Comparison of ENCODE assay signal across 25 mouse cellular contexts in genomic region chr4:103512901-103513300, GRCm38 (mm10).
DNase-seq lines count a peak whose midpoint lies in the region; ATAC-seq and TF ChIP-seq lines count a peak whose summit lies in the region.
"Had no signal": no experiment of that assay in that cellular context is flagged by ENCODE, and none has a peak within 500 bp of the region (broad histone marks: within the 10 kb centered on the region; RNA-seq: fewer than 3 reads in every experiment).

No protein-coding gene starts in this region.

- H3K27me3 ChIP-seq in hindbrain, postnatal 0 days (ENCODE audit: insufficient read depth, low read length), result no peaks in the 10 kb centered on the region
- no peaks in the 10 kb centered on the region for H3K27me3 ChIP-seq in hindbrain, embryonic 11.5 days (ENCODE audit: control insufficient read depth, insufficient read depth, low read length)
- H3K27me3 ChIP-seq in lung, embryonic 14.5 days (ENCODE audit: insufficient read depth, low read length), result no peaks in the 10 kb centered on the region
- no peaks in the 10 kb centered on the region for H3K27me3 ChIP-seq in thymus, adult 2 months (ENCODE audit: control insufficient read depth, insufficient read depth, low read length)
- H3K27me3 ChIP-seq: embryonic facial prominence, embryonic 13.5 days; forebrain, embryonic 12.5 days; forebrain, embryonic 15.5 days; heart, embryonic 13.5 days; hindbrain, embryonic 13.5 days had no signal

- TF ChIP-seq CTCF in hindbrain, postnatal 0 days (IDR thresholded peaks at IDR 0.05; ENCODE audit: low read depth), result no peak
- TF ChIP-seq CTCF in lung, embryonic 14.5 days (IDR thresholded peaks at IDR 0.05; ENCODE audit: low read depth), result no peak
- no peak for TF ChIP-seq CTCF in thymus, adult 2 months (IDR thresholded peaks at IDR 0.05; ENCODE audit: borderline replicate concordance, control insufficient read depth, extremely low read depth, insufficient read depth, low read length, poor library complexity)

- no peak overlapping the region for H3K4me2 ChIP-seq in hindbrain, postnatal 0 days (ENCODE audit: low read depth, low read length)
- H3K4me2 ChIP-seq in hindbrain, embryonic 11.5 days (replicated peaks; ENCODE audit: low read depth, low read length), result no peak overlapping the region
- H3K4me2 ChIP-seq in lung, embryonic 14.5 days, result no peak overlapping the region
- H3K4me2 ChIP-seq: embryonic facial prominence, embryonic 13.5 days; forebrain, embryonic 12.5 days; forebrain, embryonic 15.5 days; heart, embryonic 13.5 days; hindbrain, embryonic 13.5 days had no signal

- no peak overlapping the region for H3K4me3 ChIP-seq in hindbrain, postnatal 0 days (ENCODE audit: low read length)
- H3K4me3 ChIP-seq in hindbrain, embryonic 11.5 days (ENCODE audit: low read depth, low read length), result no peak overlapping the region
- no peak overlapping the region for H3K4me3 ChIP-seq in lung, embryonic 14.5 days (ENCODE audit: low read depth, low read length)
- no peak overlapping the region for H3K4me3 ChIP-seq in thymus, adult 2 months (ENCODE audit: control insufficient read depth, insufficient read depth, low read length)
- H3K4me3 ChIP-seq: embryonic facial prominence, embryonic 10.5 days; embryonic facial prominence, embryonic 13.5 days; erythroblast, embryonic 14.5 days; forebrain, embryonic 12.5 days; forebrain, embryonic 15.5 days; heart, embryonic 10.5 days; heart, embryonic 13.5 days; hindbrain, embryonic 13.5 days had no signal

- H3K4me1 ChIP-seq in hindbrain, postnatal 0 days (ENCODE audit: insufficient read depth, low read length), result no peaks in the 10 kb centered on the region
- no peaks in the 10 kb centered on the region for H3K4me1 ChIP-seq in hindbrain, embryonic 11.5 days (replicated peaks; ENCODE audit: control insufficient read depth, insufficient read depth, low read length)
- no peaks in the 10 kb centered on the region for H3K4me1 ChIP-seq in lung, embryonic 14.5 days (ENCODE audit: insufficient read depth)
- no peaks in the 10 kb centered on the region for H3K4me1 ChIP-seq in thymus, adult 2 months (replicated peaks; ENCODE audit: control insufficient read depth, insufficient read depth, low read length)
- H3K4me1 ChIP-seq: embryonic facial prominence, embryonic 10.5 days; embryonic facial prominence, embryonic 13.5 days; forebrain, embryonic 12.5 days; heart, embryonic 10.5 days; heart, embryonic 13.5 days; hindbrain, embryonic 13.5 days had no signal

- ATAC-seq in hindbrain, postnatal 0 days, result no peak
- no peak for ATAC-seq in hindbrain, embryonic 11.5 days (ENCODE audit: low FRiP score)
- ATAC-seq in lung, embryonic 14.5 days (ENCODE audit: insufficient read depth), result no peak
- ATAC-seq: activated CD4-positive, CD25-positive, alpha-beta regulatory T cell, adult 4 months; forebrain, embryonic 15.5 days; hindbrain, embryonic 16.5 days; inflammation-experienced regulatory T-cells, adult 6 months had no signal

- no peaks in the 10 kb centered on the region for H3K36me3 ChIP-seq in hindbrain, postnatal 0 days (ENCODE audit: insufficient read depth, low read length)
- no peaks in the 10 kb centered on the region for H3K36me3 ChIP-seq in hindbrain, embryonic 11.5 days (ENCODE audit: control insufficient read depth, insufficient read depth, low read length)
- no peaks in the 10 kb centered on the region for H3K36me3 ChIP-seq in lung, embryonic 14.5 days (ENCODE audit: insufficient read depth)
- H3K36me3 ChIP-seq in thymus, adult 2 months (ENCODE audit: control insufficient read depth, insufficient read depth, low read length), result no peaks in the 10 kb centered on the region
- H3K36me3 ChIP-seq: embryonic facial prominence, embryonic 10.5 days; embryonic facial prominence, embryonic 13.5 days; forebrain, embryonic 12.5 days; forebrain, embryonic 15.5 days; heart, embryonic 10.5 days; heart, embryonic 13.5 days; hindbrain, embryonic 13.5 days had no signal

- H3K9me3 ChIP-seq in hindbrain, postnatal 0 days (ENCODE audit: low read length), result no peaks in the 10 kb centered on the region
- no peaks in the 10 kb centered on the region for H3K9me3 ChIP-seq in hindbrain, embryonic 11.5 days (ENCODE audit: control insufficient read depth, low read length)
- H3K9me3 ChIP-seq in lung, embryonic 14.5 days (ENCODE audit: low read depth, low read length), result no peaks in the 10 kb centered on the region
- H3K9me3 ChIP-seq: embryonic facial prominence, embryonic 10.5 days; embryonic facial prominence, embryonic 13.5 days; forebrain, embryonic 12.5 days; forebrain, embryonic 15.5 days; heart, embryonic 10.5 days; heart, embryonic 13.5 days; hindbrain, embryonic 13.5 days had no signal

- TF ChIP-seq POLR2A in thymus, adult 2 months (IDR thresholded peaks at IDR 0.05; ENCODE audit: control insufficient read depth, extremely low read depth, insufficient read depth, low read length, poor library complexity), result no peak

- WGBS in hindbrain, postnatal 0 days, result 40% methylated on average over 1 of the region's 1 CpGs
- WGBS in hindbrain, embryonic 11.5 days, result 84% methylated on average over 1 of the region's 1 CpGs
- 42% methylated on average over 1 of the region's 1 CpGs for WGBS in lung, embryonic 14.5 days
- 39% methylated on average over 1 of the region's 1 CpGs for WGBS in thymus, adult 2 months

- H3K9ac ChIP-seq in hindbrain, postnatal 0 days (replicated peaks; ENCODE audit: low read length), result no peak overlapping the region
- H3K9ac ChIP-seq in hindbrain, embryonic 11.5 days (ENCODE audit: low read depth, low read length), result no peak overlapping the region
- no peak overlapping the region for H3K9ac ChIP-seq in lung, embryonic 14.5 days
- H3K9ac ChIP-seq: embryonic facial prominence, embryonic 13.5 days; forebrain, embryonic 12.5 days; forebrain, embryonic 15.5 days; heart, embryonic 13.5 days; hindbrain, embryonic 13.5 days had no signal

- no peak overlapping the region for H3K27ac ChIP-seq in hindbrain, postnatal 0 days
- H3K27ac ChIP-seq in hindbrain, embryonic 11.5 days (ENCODE audit: low read depth, low read length), result no peak overlapping the region
- no peak overlapping the region for H3K27ac ChIP-seq in lung, embryonic 14.5 days (ENCODE audit: low read depth)
- no peak overlapping the region for H3K27ac ChIP-seq in thymus, adult 2 months (ENCODE audit: control insufficient read depth, insufficient read depth, low read length)
- H3K27ac ChIP-seq: embryonic facial prominence, embryonic 10.5 days; embryonic facial prominence, embryonic 13.5 days; forebrain, embryonic 12.5 days; forebrain, embryonic 15.5 days; heart, embryonic 10.5 days; heart, embryonic 13.5 days; hindbrain, embryonic 13.5 days had no signal

- DNase-seq in cerebellum, postnatal 10 days, result peak; percentile 55 to 61
- DNase-seq in cerebellum, postnatal 36 days, result no peak
- peak; percentile 12 for DNase-seq in hindbrain, postnatal 0 days (ENCODE audit: low spot score)
- DNase-seq in hindbrain, embryonic 11.5 days (ENCODE audit: low spot score), result no peak
- peak; percentile 24 for DNase-seq in lung, embryonic 14.5 days
- no peak for DNase-seq in lung, postnatal 4 days
- DNase-seq in thymus, adult 2 months, result no peak
- DNase-seq: adrenal gland, postnatal 10 days; cerebellum, adult 11 months; cerebellum, adult 2 months; cerebellum, adult 9-11 months; embryo, embryonic 11 days; gastrocnemius, postnatal 25 days; heart, adult 18-20 months had no signal

Comparison
In these comparisons a context has a peak if more than half of its experiments do, and no peak if none do; other contexts are left out.
1. DNase-seq: peak in cerebellum, postnatal 10 days (2 of 2), hindbrain, postnatal 0 days (single experiment) and lung, embryonic 14.5 days (single experiment); none in cerebellum, postnatal 36 days (0 of 2), hindbrain, embryonic 11.5 days (single experiment), lung, postnatal 4 days (0 of 2) and thymus, adult 2 months (single experiment).